ENCODE assay signal across 8 mouse cellular contexts in genomic region chr12:100772230-100772984, GRCm38 (mm10). TPM values are rescaled to one million over a fixed set of nuclear protein-coding genes. Genes with fewer than 3 reads are reported as not detected.
DNase-seq lines count a peak whose midpoint lies in the region; ATAC-seq and TF ChIP-seq lines count a peak whose summit lies in the region.

No protein-coding gene starts in this region.

- H3K4me2 ChIP-seq in embryonic facial prominence, embryonic 14.5 days (ENCODE audit: low read depth, low read length) = no peak overlapping the region; the same call in 1 of the 2 replicates
- peak overlapping the region; percentile 40 for H3K4me2 ChIP-seq in myocyte (ENCODE audit: low read depth)

- H3K4me1 ChIP-seq in embryonic facial prominence, embryonic 14.5 days (ENCODE audit: control insufficient read depth, insufficient read depth, low read length) = peaks cover 8% of the 10 kb centered on the region; the same call in 1 of the 2 replicates
- H3K4me1 ChIP-seq in embryonic facial prominence, embryonic 10.5 days = no peaks in the 10 kb centered on the region

- H3K9ac ChIP-seq in embryonic facial prominence, embryonic 14.5 days (ENCODE audit: low read depth, low read length) = no peak overlapping the region

- H3K4me3 ChIP-seq in embryonic facial prominence, embryonic 14.5 days (ENCODE audit: low read depth, low read length) = no peak overlapping the region
- H3K4me3 ChIP-seq in embryonic facial prominence, embryonic 10.5 days = no peak overlapping the region
- no peak overlapping the region for H3K4me3 ChIP-seq in myocyte

- H3K36me3 ChIP-seq in embryonic facial prominence, embryonic 14.5 days (ENCODE audit: control insufficient read depth, insufficient read depth, low read length) = no peaks in the 10 kb centered on the region
- H3K36me3 ChIP-seq in embryonic facial prominence, embryonic 10.5 days (replicated peaks) = no peaks in the 10 kb centered on the region
- H3K36me3 ChIP-seq in myocyte (ENCODE audit: control insufficient read depth, insufficient read depth) = no peaks in the 10 kb centered on the region

- no peak for TF ChIP-seq POLR2A in myocyte (IDR thresholded peaks at IDR 0.05; ENCODE audit: insufficient read length, low read depth)

- H3K9me3 ChIP-seq in embryonic facial prominence, embryonic 14.5 days (ENCODE audit: control insufficient read depth, low read length) = no peaks in the 10 kb centered on the region
- no peaks in the 10 kb centered on the region for H3K9me3 ChIP-seq in embryonic facial prominence, embryonic 10.5 days

- no peak overlapping the region for H3K27ac ChIP-seq in embryonic facial prominence, embryonic 14.5 days (replicated peaks; ENCODE audit: low read depth, low read length)
- no peak overlapping the region for H3K27ac ChIP-seq in embryonic facial prominence, embryonic 10.5 days (replicated peaks)

- H3K27me3 ChIP-seq in embryonic facial prominence, embryonic 14.5 days (replicated peaks; ENCODE audit: control insufficient read depth, insufficient read depth, low read length) = no peaks in the 10 kb centered on the region
- H3K27me3 ChIP-seq in embryonic facial prominence, embryonic 10.5 days (replicated peaks; ENCODE audit: low read depth, poor library complexity, severe bottlenecking) = no peaks in the 10 kb centered on the region
- no peaks in the 10 kb centered on the region for H3K27me3 ChIP-seq in myocyte (ENCODE audit: control insufficient read depth, insufficient read depth, insufficient read length)

- ATAC-seq in embryonic facial prominence, embryonic 14.5 days (ENCODE audit: low read depth) = peak; percentile 60

- no peaks in the 10 kb centered on the region for H3K79me2 ChIP-seq in myocyte (ENCODE audit: control insufficient read depth, insufficient read depth)

- no peak overlapping the region for H3ac ChIP-seq in myocyte (ENCODE audit: control insufficient read depth, insufficient read length)

- 27% methylated on average over 7 of the region's 7 CpGs for WGBS in embryonic facial prominence, embryonic 14.5 days
- 57% methylated on average over 7 of the region's 7 CpGs for WGBS in embryonic facial prominence, embryonic 10.5 days

- DNase-seq in embryonic facial prominence, embryonic 14.5 days (ENCODE audit: low spot score) = peak; percentile 79
- DNase-seq in embryonic facial prominence, embryonic 10.5 days (ENCODE audit: low spot score) = no peak
- DNase-seq in retina, postnatal 1 day = peak; percentile 17
- DNase-seq in retina, embryonic 14.5 days (ENCODE audit: low spot score) = no peak
- peak; percentile 46 to 58 for DNase-seq in gastrocnemius, adult 8-10 months (ENCODE audit: low spot score in 2 of 2)
- peak; percentile 56 to 65 for DNase-seq in kidney, postnatal 36 days
- no peak for DNase-seq in embryo, embryonic 10 days (ENCODE audit: low spot score)

TF ChIP-seq in myocyte, 11 proteins besides CTCF, POLR2A, EP300 and RAD21:
- TF ChIP-seq MYOD1 (IDR thresholded peaks at IDR 0.05; ENCODE audit: control insufficient read depth in 1 of 3, insufficient read length in 2 of 3, low read depth in 2 of 3) (no peak), TCF3 (IDR thresholded peaks at IDR 0.05; ENCODE audit: insufficient read length, low read depth) (no peak)

RNA-seq across cellular contexts. Expression of gene Dglucy, which starts 6.5 kb away (rescaled TPM):
- 4.4 and 4.9 TPM in 2 replicates for polyA plus RNA-seq in embryonic facial prominence, embryonic 14.5 days (2014; fragmentation: Nextera tagmentation; extraction: Ambion mirVana)
- polyA plus RNA-seq in embryonic facial prominence, embryonic 10.5 days (2016; fragmentation: Nextera tagmentation; extraction: Ambion mirVana) = 0.24 TPM in 1 of 2 replicates, not detected in the other
- total RNA-seq in gastrocnemius, adult 8-10 months (2022) = 10 to 100 TPM; 20.8 to 28.3 (median 26.4) TPM
- 24.4 TPM for polyA plus RNA-seq in myocyte (2012; fragmentation: generic; extraction: Trizol)

RNA-seq across cellular contexts. Expression of gene Rps6ka5, which starts 45.6 kb away (rescaled TPM):
- polyA plus RNA-seq in embryonic facial prominence, embryonic 14.5 days (2014; fragmentation: Nextera tagmentation; extraction: Ambion mirVana) = 4.8 and 5.2 TPM in 2 replicates
- polyA plus RNA-seq in embryonic facial prominence, embryonic 10.5 days (2016; fragmentation: Nextera tagmentation; extraction: Ambion mirVana) = 3.6 and 3.7 TPM in 2 replicates
- 10 to 100 TPM in 2 of 4 experiments, 1 to 10 TPM in 2; 7.5 to 16.9 (median 10.2) TPM for total RNA-seq in gastrocnemius, adult 8-10 months (2022)
- 1.9 TPM for polyA plus RNA-seq in myocyte (2012; fragmentation: generic; extraction: Trizol)

Comparison
In these comparisons a context has a peak if more than half of its experiments do, and no peak if none do; other contexts are left out.
1. DNase-seq: peak in embryonic facial prominence, embryonic 14.5 days (single experiment), retina, postnatal 1 day (single experiment), gastrocnemius, adult 8-10 months (2 of 2) and kidney, postnatal 36 days (2 of 2); none in embryonic facial prominence, embryonic 10.5 days (single experiment), retina, embryonic 14.5 days (single experiment) and embryo, embryonic 10 days (single experiment).